Mouse (Mus musculus) forebrain, embryonic 14.5 days (tissue): Measurements from ENCODE around the gene Uncx. TPM values are rescaled to one million over a fixed set of nuclear protein-coding genes. Genes with fewer than 3 reads are reported as not detected.

Experiments
- ATAC-seq: fragments of 200-750 bp; cut with Nextera tagmentation; 2 replicates; pipeline ENCODE4 v1.8.0; 2017; ENCODE audit warnings: mild to moderate bottlenecking, moderate library complexity
- DNase-seq: peaks from one replicate; pipeline ENCODE4 v3.0.0-alpha.2; 2015; ENCODE audit warnings: low spot score
- H3K27ac ChIP-seq: fragments of 300-500 bp; sonication (generic); 2 replicates; pipeline ENCODE4 v1.5.1; 2014; ENCODE audit warnings: low read depth, mild to moderate bottlenecking, control low read depth, low read length, moderate library complexity
- H3K27me3 ChIP-seq: fragments of 300-500 bp; sonication (generic); replicated peaks from 2 replicates; pipeline ENCODE4 v1.6.1; 2014; ENCODE audit warnings: low read length, control low read depth, mixed read lengths; ENCODE audit not compliant: control insufficient read depth, insufficient read depth
- H3K36me3 ChIP-seq: fragments of 300-500 bp; sonication (generic); 2 replicates; pipeline ENCODE4 v1.6.1; 2014; ENCODE audit warnings: low read length, control low read depth; ENCODE audit not compliant: control insufficient read depth, insufficient read depth
- H3K4me1 ChIP-seq: fragments of 300-500 bp; sonication (generic); 2 replicates; pipeline ENCODE4 v1.6.1; 2014; ENCODE audit warnings: antibody characterized with exemption, low read length, control low read depth; ENCODE audit not compliant: control insufficient read depth, insufficient read depth
- H3K4me2 ChIP-seq: fragments of 300-500 bp; sonication (generic); 2 replicates; pipeline ENCODE4 v1.6.1; 2014; ENCODE audit warnings: mild to moderate bottlenecking, control low read depth, low read length
- H3K4me3 ChIP-seq: fragments of 300-500 bp; sonication (generic); 2 replicates; pipeline ENCODE4 v1.5.1; 2014; ENCODE audit warnings: low read depth, low read length, control low read depth
- H3K9ac ChIP-seq: fragments of 300-500 bp; sonication (generic); 2 replicates; pipeline ENCODE4 v1.6.1; 2014; ENCODE audit warnings: mild to moderate bottlenecking, low read length, control low read depth, moderate library complexity
- H3K9me3 ChIP-seq: fragments of 300-500 bp; sonication (generic); replicated peaks from 2 replicates; pipeline ENCODE4 v1.6.1; 2016; ENCODE audit warnings: low read length, control low read depth, mixed read lengths; ENCODE audit not compliant: control insufficient read depth
- WGBS: fragments of 180-500 bp; shearing (Covaris S2); extraction: QIAGEN DNeasy Blood & Tissue Kit; methylation state at CpG from one replicate; pipeline ENCODE4 v1.1.7; 2014; 5-methylcytosine and 5-hydroxymethylcytosine counted together
- polyA plus RNA-seq: library from polyadenylated mRNA; unstranded; fragments of >200 nt; fragmentation: Nextera tagmentation; extraction: Ambion mirVana; gene quantifications from 2 replicates; pipeline ENCODE4 v1.2.1, GENCODE M21; 2014

Gene Uncx
- 2.3 and 3.5 TPM in 2 replicates for polyA plus RNA-seq

DNA sequence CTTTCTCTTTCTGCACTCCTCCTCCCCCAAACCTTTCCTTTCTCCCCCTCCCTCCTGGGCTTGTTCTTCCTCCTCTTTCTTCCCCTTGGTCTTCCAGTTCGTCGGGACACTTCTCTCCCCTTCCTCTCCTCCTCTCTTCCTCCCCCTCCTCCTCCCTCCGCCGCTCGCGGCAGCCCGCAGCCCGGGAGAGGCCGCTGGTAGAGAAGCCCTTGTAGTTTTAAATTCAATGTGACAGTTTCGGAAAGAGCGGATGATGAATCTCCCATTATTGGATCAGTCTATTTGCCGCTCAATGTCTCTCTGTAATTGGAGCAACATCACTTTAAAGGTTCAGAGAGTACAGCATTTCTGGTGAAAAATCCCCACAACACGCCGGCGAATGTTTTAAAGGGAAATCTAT lies at the start of gene Uncx:
Gene Uncx, plus strand, starts transcription at position 281 of the 400 bp plus-strand sequence.
- Histone ChIP-seq H3K9ac (peak within 1 kb of the TSS; percentile 35; the same call in 1 of the 2 replicates), H3K4me2 (peak within 1 kb of the TSS; percentile 30), H3K9me3 (no peaks in the 10 kb centered on the region), H3K4me3 (peak within 1 kb of the TSS; percentile 27), H3K27me3 (peaks cover 83% of the 10 kb centered on the region), H3K36me3 (no peaks in the 10 kb centered on the region), H3K27ac (peak within 1 kb of the TSS; percentile 48; the same call in 1 of the 2 replicates), H3K4me1 (no peaks in the 10 kb centered on the region; the same call in 1 of the 2 replicates)
- peak; percentile 34 for DNase-seq
- under 1% methylated on average over 15 of the region's 15 CpGs for WGBS
- ATAC-seq = no peak

DNA sequence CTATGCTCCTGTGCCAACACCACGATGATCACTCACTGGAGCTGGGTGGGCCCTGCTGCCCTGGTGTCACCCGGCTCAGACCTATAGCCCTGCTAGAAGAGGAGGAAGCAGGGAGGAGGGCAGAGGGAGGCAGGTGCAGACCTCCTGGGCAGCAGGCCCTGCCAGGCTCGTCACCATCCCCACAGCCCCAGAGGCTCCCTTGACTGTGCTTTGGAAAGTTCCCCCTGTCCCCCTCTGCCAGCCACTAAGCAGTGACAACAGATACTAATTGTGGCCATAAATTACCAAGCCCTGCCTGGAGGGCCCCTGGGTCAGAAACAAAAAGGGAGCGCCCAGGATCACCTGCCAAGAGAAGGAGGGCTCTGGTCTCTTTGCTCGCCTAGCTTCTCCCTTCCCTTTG lies 49.6 kb upstream of the Uncx start:
- H3K27me3 ChIP-seq = no peaks in the 10 kb centered on the region
- ATAC-seq (no peak), DNase-seq (no peak)

DNA sequence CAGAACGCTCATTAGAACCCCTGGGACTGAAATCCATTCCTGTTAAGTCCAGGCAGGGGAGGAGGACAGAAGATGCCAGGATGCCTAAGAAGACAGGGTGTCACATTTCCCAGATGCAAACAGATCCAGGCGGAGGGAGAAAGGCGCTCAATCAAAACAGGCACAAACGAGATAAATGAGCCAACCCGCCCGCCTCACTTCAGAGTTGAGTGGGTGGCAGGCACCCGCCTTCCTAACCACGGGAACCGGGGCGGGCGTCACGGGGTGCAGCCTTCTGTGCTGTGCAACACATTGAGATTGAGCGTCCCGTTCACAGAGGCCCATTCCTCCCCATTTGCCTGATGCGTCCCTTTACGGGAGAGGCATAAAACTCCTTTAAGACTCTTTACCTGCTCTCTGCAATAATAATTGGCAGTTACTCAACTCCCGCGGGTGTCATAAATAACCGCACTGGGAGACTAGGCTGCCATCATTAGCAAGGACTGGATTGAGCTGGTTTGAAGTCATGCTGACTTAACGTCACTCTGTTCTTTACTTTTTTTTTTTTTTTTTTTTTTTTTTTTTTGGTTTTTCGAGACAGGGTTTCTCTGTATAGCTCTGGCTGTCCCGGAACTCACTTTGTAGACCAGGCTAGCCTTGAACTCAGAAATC lies 48.1 kb upstream of the Uncx start:
- H3K9ac ChIP-seq = no peak overlapping the region
- DNase-seq = peak; percentile 17
- H3K36me3 ChIP-seq = no peaks in the 10 kb centered on the region
- H3K27me3 ChIP-seq = no peaks in the 10 kb centered on the region
- no peak for ATAC-seq
- no peak overlapping the region for H3K4me2 ChIP-seq
- H3K9me3 ChIP-seq = no peaks in the 10 kb centered on the region
- WGBS = 57% methylated on average over 22 of the region's 22 CpGs
- no peak overlapping the region for H3K4me3 ChIP-seq
- no peak overlapping the region for H3K27ac ChIP-seq
- H3K4me1 ChIP-seq = no peaks in the 10 kb centered on the region

More for the DNA sequence above, 49.6 kb upstream of the Uncx start:
- no peak overlapping the region for H3K27ac ChIP-seq
- H3K9me3 ChIP-seq = no peaks in the 10 kb centered on the region
- 74% methylated on average over 5 of the region's 5 CpGs for WGBS
- H3K9ac ChIP-seq = no peak overlapping the region
- H3K4me2 ChIP-seq = no peak overlapping the region
- H3K36me3 ChIP-seq = no peaks in the 10 kb centered on the region
- H3K4me3 ChIP-seq = no peak overlapping the region
- H3K4me1 ChIP-seq = no peaks in the 10 kb centered on the region

GRCm38 (mm10) chr5:139496939-139497338 lies 46.4 kb upstream of the Uncx start:
- Histone ChIP-seq H3K4me1 (no peaks in the 10 kb centered on the region), H3K4me2 (no peak overlapping the region), H3K27ac (no peak overlapping the region), H3K9ac (no peak overlapping the region), H3K27me3 (0 out of 2 replicates have a peak, but pooled peaks cover 3% of the 10 kb centered on the region), H3K4me3 (no peak overlapping the region), H3K9me3 (no peaks in the 10 kb centered on the region), H3K36me3 (no peaks in the 10 kb centered on the region)
- ATAC-seq (no peak), DNase-seq (no peak)
- WGBS = 55% methylated on average over 5 of the region's 5 CpGs

DNA sequence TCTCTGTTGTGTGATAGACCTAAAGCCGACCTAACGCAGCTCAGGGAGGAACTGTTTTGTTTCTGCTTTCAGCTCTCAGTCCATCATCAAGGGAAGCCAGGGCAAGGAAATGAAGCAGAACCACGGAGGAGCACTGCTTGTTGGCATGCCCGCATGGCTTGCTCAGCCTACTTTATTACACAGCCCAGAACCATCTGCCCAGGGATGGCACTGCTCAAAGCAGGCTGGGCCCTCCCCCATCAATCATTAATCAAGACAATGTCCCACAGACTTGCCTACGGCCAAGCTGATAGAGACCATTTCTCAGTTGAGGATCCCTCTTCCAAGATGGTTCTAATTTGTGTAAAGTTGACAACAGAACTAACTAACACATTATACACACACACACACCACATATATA lies 44.5 kb upstream of the Uncx start:
- H3K27ac ChIP-seq = no peak overlapping the region
- H3K27me3 ChIP-seq = 0 out of 2 replicates have a peak, but pooled peaks cover 3% of the 10 kb centered on the region
- no peak overlapping the region for H3K4me2 ChIP-seq
- no peaks in the 10 kb centered on the region for H3K9me3 ChIP-seq
- H3K4me3 ChIP-seq = no peak overlapping the region
- ATAC-seq (no peak), DNase-seq (no peak)
- no peaks in the 10 kb centered on the region for H3K4me1 ChIP-seq
- no peaks in the 10 kb centered on the region for H3K36me3 ChIP-seq
- no peak overlapping the region for H3K9ac ChIP-seq
- 67% methylated on average over 5 of the region's 5 CpGs for WGBS

GRCm38 (mm10) chr5:139502281-139502680 lies 41.0 kb upstream of the Uncx start:
- WGBS = 87% methylated on average over 14 of the region's 14 CpGs
- no peak overlapping the region for H3K4me3 ChIP-seq
- H3K4me2 ChIP-seq = no peak overlapping the region
- H3K27me3 ChIP-seq = 0 out of 2 replicates have a peak, but pooled peaks cover 8% of the 10 kb centered on the region
- no peak overlapping the region for H3K9ac ChIP-seq
- ATAC-seq (no peak), DNase-seq (no peak)
- H3K36me3 ChIP-seq = no peaks in the 10 kb centered on the region
- no peaks in the 10 kb centered on the region for H3K9me3 ChIP-seq
- no peaks in the 10 kb centered on the region for H3K4me1 ChIP-seq
- H3K27ac ChIP-seq = no peak overlapping the region

GRCm38 (mm10) chr5:139505073-139505606 lies 38.2 kb upstream of the Uncx start:
- no peaks in the 10 kb centered on the region for H3K9me3 ChIP-seq
- no peaks in the 10 kb centered on the region for H3K4me1 ChIP-seq
- H3K4me2 ChIP-seq = no peak overlapping the region
- no peak overlapping the region for H3K4me3 ChIP-seq
- H3K27ac ChIP-seq = no peak overlapping the region
- no peaks in the 10 kb centered on the region for H3K36me3 ChIP-seq
- ATAC-seq (no peak), DNase-seq (peak; percentile 80)
- no peak overlapping the region for H3K9ac ChIP-seq
- H3K27me3 ChIP-seq = 0 out of 2 replicates have a peak, but pooled peaks cover 9% of the 10 kb centered on the region
- 5% methylated on average over 12 of the region's 14 CpGs for WGBS

DNA sequence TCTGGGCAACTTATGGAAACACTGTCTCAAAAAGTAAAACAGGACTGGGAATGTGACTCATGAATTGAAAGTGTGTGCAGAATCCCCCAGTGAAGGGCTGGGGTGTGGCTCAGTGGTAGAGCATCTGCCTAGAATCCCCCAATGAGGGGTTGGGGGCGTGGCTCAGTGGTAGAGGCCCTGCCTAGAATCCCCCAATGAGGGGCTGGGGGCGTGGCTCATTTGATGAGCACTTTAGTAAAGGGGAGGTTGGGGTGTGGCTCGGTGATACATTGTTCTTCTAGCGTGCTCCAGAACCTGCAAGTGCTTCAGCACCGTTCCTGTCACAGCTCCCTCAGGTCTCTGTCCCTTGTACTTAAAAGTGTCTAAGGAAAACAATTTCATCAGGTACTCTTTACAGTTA lies 37.1 kb upstream of the Uncx start:
- no peaks in the 10 kb centered on the region for H3K4me1 ChIP-seq
- no peak overlapping the region for H3K4me3 ChIP-seq
- no peak overlapping the region for H3K9ac ChIP-seq
- H3K27ac ChIP-seq = no peak overlapping the region
- DNase-seq (no peak), ATAC-seq (no peak)
- 26% methylated on average over 5 of the region's 5 CpGs for WGBS
- no peaks in the 10 kb centered on the region for H3K9me3 ChIP-seq
- H3K4me2 ChIP-seq = no peak overlapping the region
- no peaks in the 10 kb centered on the region for H3K36me3 ChIP-seq
- 0 out of 2 replicates have a peak, but pooled peaks cover 12% of the 10 kb centered on the region for H3K27me3 ChIP-seq

DNA sequence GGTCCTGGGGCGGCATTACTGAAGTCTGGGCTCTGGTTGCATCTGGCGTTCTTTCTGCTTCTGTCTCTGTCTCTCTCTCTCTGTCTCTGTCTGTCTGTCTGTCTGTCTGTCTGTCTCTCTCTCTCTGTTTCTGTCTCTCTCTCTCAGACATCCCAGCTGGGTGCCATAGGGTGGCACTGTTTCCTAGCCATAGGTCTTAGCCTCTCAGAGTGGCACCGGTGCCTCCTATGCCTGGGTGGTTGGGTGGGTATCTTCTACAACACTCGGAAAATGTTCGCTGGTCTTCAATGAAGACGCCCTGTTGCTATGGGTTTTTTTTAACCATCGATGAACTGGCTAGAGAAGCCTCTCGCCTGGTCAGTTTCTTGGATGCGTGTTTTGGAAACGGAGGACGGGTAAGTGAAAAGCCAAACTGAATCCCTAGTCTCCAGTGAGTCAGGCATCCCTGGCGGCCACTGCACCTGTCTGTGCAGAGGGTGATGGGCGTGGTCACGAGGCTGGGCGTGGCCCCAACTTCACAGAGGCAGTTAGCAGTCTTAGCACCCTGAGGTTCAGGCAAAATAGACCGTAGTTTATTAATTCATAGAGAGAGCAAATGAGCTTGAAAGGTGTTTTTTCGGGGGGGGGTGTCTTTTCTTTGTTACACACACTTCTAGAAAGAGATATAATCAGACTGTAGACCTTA lies 32.5 kb upstream of the Uncx start:
- H3K27me3 ChIP-seq = 0 out of 2 replicates have a peak, but pooled peaks cover 3% of the 10 kb centered on the region
- no peak overlapping the region for H3K27ac ChIP-seq
- no peak overlapping the region for H3K4me3 ChIP-seq
- no peaks in the 10 kb centered on the region for H3K36me3 ChIP-seq
- no peak for ATAC-seq
- H3K4me1 ChIP-seq = no peaks in the 10 kb centered on the region
- H3K9ac ChIP-seq = no peak overlapping the region
- WGBS = 18% methylated on average over 17 of the region's 17 CpGs
- H3K9me3 ChIP-seq = no peaks in the 10 kb centered on the region
- DNase-seq = peak; percentile 24
- H3K4me2 ChIP-seq = no peak overlapping the region
